8 mouse cellular contexts compared by ENCODE assay signal in the genomic region with DNA sequence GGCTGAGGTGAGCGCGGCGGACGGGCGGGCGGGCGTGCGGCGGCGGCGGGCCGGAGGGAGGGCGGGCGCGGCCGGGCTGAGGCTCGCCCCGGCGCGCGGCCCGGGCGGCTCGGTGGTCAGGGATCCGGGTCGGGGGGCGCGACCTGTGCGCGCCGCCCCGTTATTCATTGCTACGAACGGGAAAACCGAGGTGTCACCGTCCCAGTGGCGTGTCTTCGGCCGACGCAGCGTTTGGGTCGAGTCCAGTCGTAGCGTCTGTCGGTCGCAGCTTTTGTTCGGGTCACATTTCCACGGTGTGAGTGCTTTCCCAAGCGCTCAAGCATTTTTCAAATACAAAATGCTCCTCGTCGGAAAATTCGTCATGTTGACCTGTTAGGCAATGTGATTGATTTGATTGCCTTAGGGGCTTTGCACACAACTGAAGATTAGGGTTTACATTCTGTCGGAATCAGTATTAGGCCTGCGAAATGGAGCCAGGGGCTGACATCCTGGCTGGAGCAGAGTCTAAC. TPM values are rescaled to one million over a fixed set of nuclear protein-coding genes. Genes with fewer than 3 reads are reported as not detected.
DNase-seq lines count a peak whose midpoint lies in the region.

No protein-coding gene starts in this region.

- peaks cover 57% of the 10 kb centered on the region for H3K4me1 ChIP-seq in erythroblast, embryonic 14.5 days (ENCODE audit: control insufficient read depth)
- H3K4me1 ChIP-seq in megakaryocyte, embryonic 14.5 days, result peaks cover 53% of the 10 kb centered on the region

- intact Hi-C loops in heart, postnatal 14 days (cut with DNase I), result no loop called here
- intact Hi-C loops in left cerebral cortex, postnatal 10 days (cut with DNase I), result no loop called here

- peaks cover 26% of the 10 kb centered on the region for H3K36me3 ChIP-seq in erythroblast, embryonic 14.5 days (ENCODE audit: control insufficient read depth)
- H3K36me3 ChIP-seq in megakaryocyte, embryonic 14.5 days (replicated peaks; ENCODE audit: low read length), result peaks cover 23% of the 10 kb centered on the region

- no peaks in the 10 kb centered on the region for H3K9me3 ChIP-seq in erythroblast, embryonic 14.5 days (ENCODE audit: control insufficient read depth, low read length)
- H3K9me3 ChIP-seq in megakaryocyte, embryonic 14.5 days, result no peaks in the 10 kb centered on the region

- peak overlapping the region; percentile 77 for H3K4me3 ChIP-seq in erythroblast, embryonic 14.5 days (replicated peaks)
- H3K4me3 ChIP-seq in megakaryocyte, embryonic 14.5 days (replicated peaks), result peak overlapping the region; percentile 99

- peak; percentile 37 to 49 for DNase-seq in right cerebral cortex, adult 2 months (ENCODE audit: low spot score in 2 of 2)
- no peak for DNase-seq in right cerebral cortex, postnatal 4 days
- peak; percentile 56 for DNase-seq in adrenal gland, postnatal 25 days
- peak; percentile 55 to 64 for DNase-seq in heart, postnatal 14 days
- DNase-seq in left cerebral cortex, postnatal 10 days (ENCODE audit: extremely low spot score in 1 of 2, low spot score in 2 of 2), result peak; percentile 25 to 60
- DNase-seq in testis, postnatal 10 days (ENCODE audit: low spot score), result peak; percentile 67

- no peaks in the 10 kb centered on the region for H3K27me3 ChIP-seq in erythroblast, embryonic 14.5 days (ENCODE audit: control insufficient read depth)
- H3K27me3 ChIP-seq in megakaryocyte, embryonic 14.5 days (replicated peaks), result no peaks in the 10 kb centered on the region

RNA-seq across cellular contexts. Expression of gene Usp33, which starts 0.4 kb away (rescaled TPM):
- total RNA-seq in adrenal gland, postnatal 25 days (2021), result 121 and 126 TPM in 2 replicates
- 0.29 and 0.37 TPM in 2 replicates for polyA plus RNA-seq in erythroblast, embryonic 14.5 days (2012)
- total RNA-seq in heart, postnatal 14 days (2021), result 10 to 100 TPM; 29.1 to 30.9 TPM
- total RNA-seq in left cerebral cortex, postnatal 10 days (2021), result 100 to 1,000 TPM; 116 to 117 TPM
- 2.2 TPM in 1 of 2 replicates, not detected in the other for polyA plus RNA-seq in megakaryocyte, embryonic 14.5 days (2012; ENCODE audit: insufficient read depth, low replicate concordance)

RNA-seq across cellular contexts. Expression of gene Miga1, which starts 6.5 kb away (rescaled TPM):
- total RNA-seq in adrenal gland, postnatal 25 days (2021), result 6.3 and 10.8 TPM in 2 replicates
- polyA plus RNA-seq in erythroblast, embryonic 14.5 days (2012), result 0.16 and 0.55 TPM in 2 replicates
- total RNA-seq in heart, postnatal 14 days (2021), result 10 to 100 TPM; 10.8 to 12.4 TPM
- 10 to 100 TPM; 84.3 to 91.9 TPM for total RNA-seq in left cerebral cortex, postnatal 10 days (2021)
- polyA plus RNA-seq in megakaryocyte, embryonic 14.5 days (2012; ENCODE audit: insufficient read depth, low replicate concordance), result 5.2 TPM in 1 of 2 replicates, not detected in the other

RNA-seq across cellular contexts. Expression of gene Zzz3, which starts 48.6 kb away (rescaled TPM):
- 37.3 and 45.0 TPM in 2 replicates for total RNA-seq in adrenal gland, postnatal 25 days (2021)
- polyA plus RNA-seq in erythroblast, embryonic 14.5 days (2012), result 0.25 and 0.35 TPM in 2 replicates
- 10 to 100 TPM; 22.5 to 29.3 TPM for total RNA-seq in heart, postnatal 14 days (2021)
- total RNA-seq in left cerebral cortex, postnatal 10 days (2021), result 10 to 100 TPM; 30.3 to 31.9 TPM
- polyA plus RNA-seq in megakaryocyte, embryonic 14.5 days (2012; ENCODE audit: insufficient read depth, low replicate concordance), result 2.3 and 3.9 TPM in 2 replicates
